Mouse (Mus musculus): ENCODE results near the gene Thy1. TPM values are rescaled to one million over a fixed set of nuclear protein-coding genes. Genes with fewer than 3 reads are reported as not detected.

Thy1 gene
- total RNA-seq, 2 experiments from 2014 or later, result 854 to 877 TPM

- no peak for DNase-seq (ENCODE audit: low spot score in 2 of 2)
- intact Hi-C loops (cut with DNase I), result no loop called here
Measured at GRCm38 (mm10) chr9:44031079-44031478, 12.1 kb upstream of the Thy1 start.

GRCm38 (mm10) chr9:44031946-44032345 lies 11.2 kb upstream of the Thy1 start:
- no peak for DNase-seq (ENCODE audit: low spot score in 2 of 2)
- intact Hi-C loops (cut with DNase I), result no loop called here

- no peak for DNase-seq (ENCODE audit: low spot score in 2 of 2)
- intact Hi-C loops (cut with DNase I), result no loop called here
Measured at GRCm38 (mm10) chr9:44033317-44033716, 9.9 kb upstream of the Thy1 start.

- intact Hi-C loops (cut with DNase I), result no loop called here
Measured at GRCm38 (mm10) chr9:44033957-44034727, 9.0 kb upstream of the Thy1 start.

GRCm38 (mm10) chr9:44037106-44037505 lies 6.1 kb upstream of the Thy1 start:
- intact Hi-C loops (cut with DNase I), result no loop called here

More at GRCm38 (mm10) chr9:44033957-44034727, 9.0 kb upstream of the Thy1 start:
- DNase-seq (ENCODE audit: low spot score in 2 of 2), result no peak

GRCm38 (mm10) chr9:44041511-44042395 lies 1.4 kb upstream of the Thy1 start:
- intact Hi-C loops (cut with DNase I), result loop anchor here (5.0 kb wide), 1 partner anchor 34 kb away; no protein-coding TSS in a partner anchor
- no peak for DNase-seq (ENCODE audit: low spot score in 2 of 2)

More at GRCm38 (mm10) chr9:44037106-44037505, 6.1 kb upstream of the Thy1 start:
- no peak for DNase-seq (ENCODE audit: low spot score in 2 of 2)

- intact Hi-C loops (cut with DNase I), result loop anchor here (5.0 kb wide), 1 partner anchor 35 kb away; no protein-coding TSS in a partner anchor
Measured at GRCm38 (mm10) chr9:44042396-44042680, 846 bp upstream of the Thy1 start.

GRCm38 (mm10) chr9:44043708-44044425 lies 683 bp downstream of the Thy1 start:
- intact Hi-C loops (cut with DNase I), result loop anchor here (5.0 kb wide), 1 partner anchor 37 kb away; no protein-coding TSS in a partner anchor
- peak in 1 of 2 experiments; percentile 44 for DNase-seq (ENCODE audit: low spot score in 2 of 2)

More at GRCm38 (mm10) chr9:44042396-44042680, 846 bp upstream of the Thy1 start:
- DNase-seq (ENCODE audit: low spot score in 2 of 2), result no peak

GRCm38 (mm10) chr9:44044426-44045157 lies 1.4 kb downstream of the Thy1 start:
- intact Hi-C loops (cut with DNase I), result loop anchor here (5.0 kb wide), 1 partner anchor 37 kb away; no protein-coding TSS in a partner anchor
- DNase-seq (ENCODE audit: low spot score in 2 of 2), result peak in 1 of 2 experiments; percentile 51

- intact Hi-C loops (cut with DNase I), result no loop called here
- DNase-seq (ENCODE audit: low spot score in 2 of 2), result no peak
Measured at GRCm38 (mm10) chr9:44045158-44045883, 2.1 kb downstream of the Thy1 start.

GRCm38 (mm10) chr9:44045884-44046272 lies 2.7 kb downstream of the Thy1 start:
- no peak for DNase-seq (ENCODE audit: low spot score in 2 of 2)
- intact Hi-C loops (cut with DNase I), result no loop called here

GRCm38 (mm10) chr9:44046426-44046825 lies 3.2 kb downstream of the Thy1 start:
- DNase-seq (ENCODE audit: low spot score in 2 of 2), result no peak
- intact Hi-C loops (cut with DNase I), result no loop called here

GRCm38 (mm10) chr9:44047071-44047470 lies 3.9 kb downstream of the Thy1 start:
- intact Hi-C loops (cut with DNase I), result no loop called here
- DNase-seq (ENCODE audit: low spot score in 2 of 2), result no peak

- intact Hi-C loops (cut with DNase I), result no loop called here
- no peak for DNase-seq (ENCODE audit: low spot score in 2 of 2)
Measured at GRCm38 (mm10) chr9:44047571-44048490, 4.6 kb downstream of the Thy1 start.

GRCm38 (mm10) chr9:44048541-44049380 lies 5.6 kb downstream of the Thy1 start:
- intact Hi-C loops (cut with DNase I), result no loop called here
- DNase-seq (ENCODE audit: low spot score in 2 of 2), result peak; percentile 52 to 55

- intact Hi-C loops (cut with DNase I), result no loop called here
- DNase-seq (ENCODE audit: low spot score in 2 of 2), result no peak
Measured at GRCm38 (mm10) chr9:44049381-44050165, 6.4 kb downstream of the Thy1 start.

Data from left cerebral cortex, postnatal 14 days (tissue).